Mouse (Mus musculus) kidney, embryonic 15.5 days (tissue): ENCODE data around the gene St3gal3. TPM values are rescaled to one million over a fixed set of nuclear protein-coding genes. Genes with fewer than 3 reads are reported as not detected.
A peak's percentile ranks its signal among the peaks of the same experiment; 100 is the strongest.

Experiments
- ATAC-seq: fragments of 200-750 bp; cut with Nextera tagmentation; replicated peaks from 2 replicates; pipeline ENCODE4 v1.8.0; 2017; ENCODE audit warnings: moderate TSS enrichment; ENCODE audit not compliant: low FRiP score
- H3K27ac ChIP-seq: fragments of 300-500 bp; sonication (generic); 2 replicates; pipeline ENCODE4 v1.5.1; 2015; ENCODE audit warnings: mild to moderate bottlenecking, inconsistent platforms
- H3K27me3 ChIP-seq: fragments of 300-500 bp; sonication (generic); 2 replicates; pipeline ENCODE4 v1.6.1; 2015; ENCODE audit warnings: inconsistent platforms
- H3K36me3 ChIP-seq: fragments of 300-500 bp; sonication (generic); 2 replicates; pipeline ENCODE4 v1.6.1; 2015; ENCODE audit warnings: inconsistent platforms
- H3K4me1 ChIP-seq: fragments of 300-500 bp; sonication (generic); 2 replicates; pipeline ENCODE4 v1.6.1; 2015; ENCODE audit warnings: inconsistent platforms
- H3K4me2 ChIP-seq: fragments of 300-500 bp; sonication (generic); 2 replicates; pipeline ENCODE4 v1.6.1; 2015; ENCODE audit warnings: moderate library complexity, mild to moderate bottlenecking, inconsistent platforms
- H3K4me3 ChIP-seq: fragments of 300-500 bp; sonication (generic); replicated peaks from 2 replicates; pipeline ENCODE4 v1.5.1; 2015; ENCODE audit warnings: mild to moderate bottlenecking, inconsistent platforms
- H3K9ac ChIP-seq: fragments of 300-500 bp; sonication (generic); 2 replicates; pipeline ENCODE4 v1.6.1; 2015; ENCODE audit warnings: mild to moderate bottlenecking, inconsistent platforms
- H3K9me3 ChIP-seq: fragments of 300-500 bp; sonication (generic); replicated peaks from 2 replicates; pipeline ENCODE4 v1.6.1; 2016; ENCODE audit warnings: inconsistent platforms
- WGBS: fragments of 180-500 bp; shearing (Covaris S2); methylation state at CpG from one replicate; pipeline ENCODE4 v1.1.7; 2015; ENCODE audit warnings: mixed read lengths; 5-methylcytosine and 5-hydroxymethylcytosine counted together
- polyA plus RNA-seq: library from polyadenylated mRNA; unstranded; fragments of >200 nt; fragmentation: Nextera tagmentation; extraction: Ambion mirVana; gene quantifications from 2 replicates; pipeline ENCODE4 v1.2.1, GENCODE M21; 2015

The St3gal3 gene
- polyA plus RNA-seq, 1 experiment from 2014 or later, result 8.8 TPM

DNA sequence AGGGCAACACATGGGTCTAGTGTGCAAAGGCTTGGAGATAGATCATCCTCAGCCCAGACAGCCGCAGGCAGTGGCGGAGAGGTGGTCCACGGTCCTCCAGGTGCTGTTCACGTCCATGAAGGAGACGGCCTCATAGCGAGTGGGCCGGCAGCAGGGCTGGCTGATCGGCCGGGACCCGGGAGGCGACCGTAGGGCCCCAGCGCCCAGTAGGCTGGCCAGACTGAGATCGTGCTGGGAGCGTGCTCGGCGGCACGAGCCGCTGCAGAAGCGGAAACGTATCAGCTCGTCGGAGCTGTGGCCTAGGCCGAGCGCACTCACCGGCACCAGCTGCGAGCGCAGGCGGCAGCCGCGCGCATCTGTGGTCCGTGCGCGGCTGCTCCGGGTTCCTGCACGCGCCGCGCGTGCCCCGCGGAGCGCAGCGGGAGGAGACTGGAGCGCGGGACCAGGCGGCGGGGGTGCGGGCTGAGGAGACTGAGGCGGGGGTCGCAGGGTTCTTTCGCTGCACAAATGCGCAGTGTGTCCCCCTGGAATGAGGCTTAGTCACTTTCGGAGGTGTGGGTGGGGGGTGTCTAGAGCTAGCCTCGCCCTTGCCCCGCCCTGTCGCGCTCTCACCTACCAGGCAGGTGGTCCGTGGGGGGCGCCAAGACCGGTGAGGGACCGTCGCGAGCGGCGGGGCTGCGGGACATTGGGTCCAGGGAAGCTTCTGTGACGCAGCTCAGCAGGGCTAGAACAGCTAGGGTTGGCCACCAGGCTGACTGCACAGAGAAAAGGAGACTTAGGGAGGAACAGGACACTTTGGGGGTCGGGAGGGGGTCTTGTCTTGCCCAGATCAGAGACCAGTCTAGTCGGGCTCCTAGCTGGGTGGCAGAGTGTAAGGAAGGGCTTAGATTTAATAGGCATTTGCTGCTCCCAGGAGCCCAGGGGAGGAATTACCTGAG, 207.9 kb downstream of the St3gal3 start:
- H3K4me2 ChIP-seq, result peak overlapping the region; percentile 97
- under 1% methylated on average over 71 of the region's 71 CpGs for WGBS
- H3K4me1 ChIP-seq, result peaks cover 38% of the 10 kb centered on the region
- no peaks in the 10 kb centered on the region for H3K9me3 ChIP-seq
- peak; percentile 45; the same call in 1 of the 2 replicates for ATAC-seq
- no peaks in the 10 kb centered on the region for H3K36me3 ChIP-seq
- H3K27ac ChIP-seq, result no peak overlapping the region
- H3K27me3 ChIP-seq, result peaks cover 55% of the 10 kb centered on the region
- peak overlapping the region; percentile 44 for H3K9ac ChIP-seq
- H3K4me3 ChIP-seq, result peak overlapping the region; percentile 52

DNA sequence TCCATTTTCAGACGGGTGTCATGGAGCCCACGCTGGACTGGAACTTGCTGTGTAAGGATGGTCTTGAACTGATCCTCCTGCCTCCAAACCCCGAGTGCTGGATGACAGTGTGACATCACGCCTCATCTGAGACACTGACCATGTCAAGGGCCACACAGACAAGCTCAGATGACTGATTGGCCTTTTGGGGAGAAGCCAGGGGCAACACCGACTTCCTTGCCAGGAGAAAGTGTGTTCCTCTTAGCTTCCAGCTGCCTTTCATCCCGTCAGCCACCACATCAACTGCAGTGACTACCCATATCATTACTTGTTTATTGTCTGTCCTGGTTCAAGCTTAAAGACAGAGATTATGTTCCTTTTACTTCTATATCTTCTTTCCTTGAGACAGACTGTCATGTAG, 209.8 kb downstream of the St3gal3 start:
- H3K4me2 ChIP-seq, result no peak overlapping the region
- no peak for ATAC-seq
- H3K9me3 ChIP-seq, result no peaks in the 10 kb centered on the region
- H3K36me3 ChIP-seq, result no peaks in the 10 kb centered on the region
- 56% methylated on average over 5 of the region's 6 CpGs for WGBS
- H3K4me1 ChIP-seq, result peaks cover 36% of the 10 kb centered on the region
- H3K27me3 ChIP-seq, result peaks cover 49% of the 10 kb centered on the region
- no peak overlapping the region for H3K9ac ChIP-seq
- no peak overlapping the region for H3K27ac ChIP-seq
- no peak overlapping the region for H3K4me3 ChIP-seq

DNA sequence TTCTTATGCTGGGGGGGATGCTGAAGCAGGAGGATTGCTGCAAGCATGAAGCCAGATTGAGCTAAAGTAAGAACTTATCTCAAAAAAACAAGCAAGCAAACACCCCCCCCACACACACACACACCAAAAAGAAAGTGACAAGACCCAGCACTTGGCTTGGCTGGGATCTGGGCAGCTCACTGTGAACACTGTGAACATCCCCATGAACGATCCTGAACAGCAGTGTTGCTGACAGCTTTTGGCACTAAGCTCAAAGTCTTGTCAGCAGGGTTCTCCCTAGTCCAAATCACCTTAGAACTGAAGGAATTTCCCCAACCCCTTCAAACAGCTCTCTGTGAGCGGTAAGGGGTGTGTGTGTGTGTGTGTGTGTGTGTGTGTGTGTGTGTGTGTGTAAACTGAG, 211.3 kb downstream of the St3gal3 start:
- H3K27ac ChIP-seq, result no peak overlapping the region
- no peak overlapping the region for H3K9ac ChIP-seq
- H3K4me3 ChIP-seq, result no peak overlapping the region
- no peaks in the 10 kb centered on the region for H3K36me3 ChIP-seq
- no peak overlapping the region for H3K4me2 ChIP-seq
- peaks cover 47% of the 10 kb centered on the region for H3K27me3 ChIP-seq
- 55% methylated on average over 2 of the region's 2 CpGs for WGBS
- peaks cover 22% of the 10 kb centered on the region for H3K4me1 ChIP-seq
- no peak for ATAC-seq
- H3K9me3 ChIP-seq, result no peaks in the 10 kb centered on the region

DNA sequence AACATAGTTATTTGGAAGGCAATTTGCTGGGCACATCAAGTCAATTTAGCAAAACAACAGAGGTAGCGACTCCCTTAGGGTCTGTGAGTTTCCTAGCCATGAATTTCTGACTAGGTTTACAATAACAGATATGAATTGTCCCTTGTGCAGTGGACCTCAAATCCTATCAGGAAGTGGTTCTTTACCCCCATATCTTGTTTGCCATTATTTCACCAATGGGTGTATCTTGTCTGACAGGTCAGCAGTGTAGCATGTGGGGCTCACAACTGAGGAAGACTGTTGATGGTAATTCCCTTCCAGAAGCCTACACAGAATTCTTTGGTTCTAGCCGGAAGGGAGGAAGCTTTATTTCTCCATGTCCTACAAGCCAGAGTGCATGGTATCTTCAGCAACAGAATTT, 213.4 kb downstream of the St3gal3 start:
- no peak overlapping the region for H3K4me2 ChIP-seq
- 81% methylated on average over 2 of the region's 2 CpGs for WGBS
- H3K9ac ChIP-seq, result no peak overlapping the region
- ATAC-seq, result no peak
- H3K27ac ChIP-seq, result no peak overlapping the region
- no peaks in the 10 kb centered on the region for H3K9me3 ChIP-seq
- H3K27me3 ChIP-seq, result peaks cover 26% of the 10 kb centered on the region
- H3K36me3 ChIP-seq, result no peaks in the 10 kb centered on the region
- no peak overlapping the region for H3K4me3 ChIP-seq
- peaks cover 4% of the 10 kb centered on the region for H3K4me1 ChIP-seq

DNA sequence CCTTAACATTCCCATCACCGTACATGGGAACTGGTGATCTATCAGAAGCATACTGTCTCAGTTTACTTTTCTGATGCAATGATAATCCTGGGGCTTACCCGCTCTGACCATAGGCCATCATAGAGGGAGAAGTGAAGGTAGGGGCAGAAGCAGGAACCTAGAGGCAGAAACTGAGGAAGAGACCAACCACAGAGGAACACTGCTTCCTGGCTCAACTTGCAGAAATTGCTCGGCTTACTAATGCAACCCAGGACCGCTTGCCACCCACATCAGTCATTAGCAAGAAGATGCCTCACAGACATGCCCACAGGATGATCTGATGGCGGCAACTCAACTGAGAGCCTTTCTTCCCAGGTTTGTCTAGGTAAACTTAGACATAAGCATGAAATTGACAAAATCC, 216.0 kb downstream of the St3gal3 start:
- WGBS, result 84% methylated on average over 5 of the region's 5 CpGs
- Histone ChIP-seq H3K27me3 (peaks cover 10% of the 10 kb centered on the region; the same call in 1 of the 2 replicates), H3K4me3 (no peak overlapping the region), H3K36me3 (no peaks in the 10 kb centered on the region), H3K9me3 (no peaks in the 10 kb centered on the region), H3K9ac (no peak overlapping the region), H3K4me1 (peaks cover 16% of the 10 kb centered on the region), H3K27ac (no peak overlapping the region), H3K4me2 (no peak overlapping the region)
- ATAC-seq, result no peak

DNA sequence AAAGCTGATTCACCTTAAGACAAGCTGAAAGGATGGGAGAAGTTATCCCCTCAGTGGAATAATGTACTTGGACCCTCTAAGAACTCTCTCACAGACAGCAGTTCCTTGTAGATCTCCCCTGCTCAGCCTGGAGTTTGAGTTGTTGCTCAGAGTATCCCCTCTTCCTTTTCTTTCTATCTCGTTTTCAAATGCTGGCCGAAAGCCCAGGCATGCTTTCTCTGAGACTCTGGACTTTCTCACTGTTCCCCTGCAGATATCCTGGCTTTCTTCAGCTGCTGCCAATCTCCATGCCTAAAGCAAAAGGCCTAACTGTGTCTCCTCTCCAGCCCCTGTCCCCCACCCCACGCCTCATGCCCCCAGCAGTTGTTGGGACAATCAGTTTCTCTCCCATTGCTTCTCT, 216.5 kb downstream of the St3gal3 start:
- no peak for ATAC-seq

DNA sequence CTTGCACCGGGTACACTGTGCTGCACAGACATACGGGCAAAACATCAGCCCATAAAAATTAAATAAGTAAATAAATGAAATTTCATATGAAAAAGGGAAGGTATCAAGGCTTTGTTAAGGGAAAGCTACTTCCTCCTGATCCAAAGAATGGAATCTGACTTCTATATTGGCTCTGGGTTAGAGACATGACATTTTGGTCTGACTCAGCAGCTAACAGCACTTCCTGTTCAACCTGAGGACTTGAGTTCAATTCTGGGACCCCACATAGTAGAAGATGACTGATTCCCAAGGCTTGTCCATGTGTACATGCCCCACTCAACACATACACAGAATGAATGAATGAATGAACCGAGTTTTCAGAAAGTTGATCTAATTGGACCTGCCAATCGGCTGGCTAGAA, 216.9 kb downstream of the St3gal3 start:
- H3K9me3 ChIP-seq, result no peaks in the 10 kb centered on the region
- 90% methylated on average over 4 of the region's 4 CpGs for WGBS
- H3K9ac ChIP-seq, result no peak overlapping the region
- no peak overlapping the region for H3K4me3 ChIP-seq
- H3K27ac ChIP-seq, result no peak overlapping the region
- peaks cover 6% of the 10 kb centered on the region; the same call in 1 of the 2 replicates for H3K27me3 ChIP-seq
- no peaks in the 10 kb centered on the region for H3K36me3 ChIP-seq
- no peak for ATAC-seq
- peaks cover 25% of the 10 kb centered on the region for H3K4me1 ChIP-seq
- no peak overlapping the region for H3K4me2 ChIP-seq

More for the DNA sequence above, 216.5 kb downstream of the St3gal3 start:
- H3K4me3 ChIP-seq, result no peak overlapping the region
- H3K4me2 ChIP-seq, result no peak overlapping the region
- no peak overlapping the region for H3K9ac ChIP-seq
- no peaks in the 10 kb centered on the region for H3K9me3 ChIP-seq
- H3K27ac ChIP-seq, result no peak overlapping the region
- H3K27me3 ChIP-seq, result peaks cover 10% of the 10 kb centered on the region; the same call in 1 of the 2 replicates
- 65% methylated on average over 3 of the region's 3 CpGs for WGBS
- no peaks in the 10 kb centered on the region for H3K36me3 ChIP-seq
- H3K4me1 ChIP-seq, result peaks cover 21% of the 10 kb centered on the region

DNA sequence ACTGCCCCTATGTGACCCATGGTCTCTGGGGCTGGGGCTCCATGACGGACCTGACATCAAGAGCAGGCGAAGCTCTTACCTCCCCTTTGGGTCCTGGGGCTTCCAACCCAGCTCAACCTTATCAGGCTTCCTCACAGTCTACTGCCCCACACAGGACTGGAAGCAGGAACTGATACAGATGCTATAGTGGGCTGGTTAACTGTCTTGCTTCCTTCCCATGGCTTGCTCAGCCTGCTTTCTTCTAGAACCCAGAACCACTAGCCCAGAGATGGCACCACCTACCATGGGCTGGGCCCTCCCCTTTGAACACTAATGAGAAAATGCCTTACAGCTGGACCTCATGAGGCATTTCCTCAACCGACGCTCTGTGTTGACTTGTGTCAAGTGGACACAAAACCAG, 217.3 kb downstream of the St3gal3 start:
- 86% methylated on average over 4 of the region's 4 CpGs for WGBS
- H3K9ac ChIP-seq, result no peak overlapping the region
- ATAC-seq, result no peak

DNA sequence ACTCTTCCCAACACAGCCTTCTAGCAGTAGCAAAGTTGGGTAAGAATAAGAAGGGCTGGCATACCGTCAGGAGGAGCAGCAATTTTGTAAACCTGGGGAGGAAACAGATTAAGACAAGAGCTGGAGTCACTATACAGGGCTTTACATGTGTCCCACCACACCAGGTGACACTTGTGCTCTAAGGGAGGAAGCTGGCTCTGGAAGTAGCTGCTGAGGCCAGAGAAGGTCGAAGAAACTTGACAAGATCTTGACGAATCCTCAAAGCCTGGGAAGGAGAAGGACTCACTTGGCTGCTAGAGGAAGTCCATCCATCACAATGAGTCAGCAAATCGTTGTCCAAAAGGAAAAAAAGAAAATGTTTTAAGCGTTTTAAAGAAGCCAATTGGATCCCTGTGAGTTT, 218.3 kb downstream of the St3gal3 start:
- Histone ChIP-seq H3K27me3 (no peaks in the 10 kb centered on the region), H3K9me3 (no peaks in the 10 kb centered on the region), H3K4me3 (peak overlapping the region; percentile 81; the same call in 1 of the 2 replicates), H3K9ac (no peak overlapping the region), H3K27ac (0 out of 2 replicates have a peak overlapping the region, but pooled peaks have one; percentile 82), H3K4me2 (peak overlapping the region; percentile 95), H3K36me3 (peaks cover 10% of the 10 kb centered on the region), H3K4me1 (peaks cover 28% of the 10 kb centered on the region)
- 64% methylated on average over 5 of the region's 5 CpGs for WGBS
- no peak for ATAC-seq

More for the DNA sequence above, 217.3 kb downstream of the St3gal3 start:
- 0 out of 2 replicates have a peak, but pooled peaks cover 1% of the 10 kb centered on the region for H3K27me3 ChIP-seq
- peaks cover 28% of the 10 kb centered on the region for H3K4me1 ChIP-seq
- H3K4me2 ChIP-seq, result no peak overlapping the region
- H3K9me3 ChIP-seq, result no peaks in the 10 kb centered on the region
- H3K36me3 ChIP-seq, result no peaks in the 10 kb centered on the region
- H3K4me3 ChIP-seq, result no peak overlapping the region
- no peak overlapping the region for H3K27ac ChIP-seq

DNA sequence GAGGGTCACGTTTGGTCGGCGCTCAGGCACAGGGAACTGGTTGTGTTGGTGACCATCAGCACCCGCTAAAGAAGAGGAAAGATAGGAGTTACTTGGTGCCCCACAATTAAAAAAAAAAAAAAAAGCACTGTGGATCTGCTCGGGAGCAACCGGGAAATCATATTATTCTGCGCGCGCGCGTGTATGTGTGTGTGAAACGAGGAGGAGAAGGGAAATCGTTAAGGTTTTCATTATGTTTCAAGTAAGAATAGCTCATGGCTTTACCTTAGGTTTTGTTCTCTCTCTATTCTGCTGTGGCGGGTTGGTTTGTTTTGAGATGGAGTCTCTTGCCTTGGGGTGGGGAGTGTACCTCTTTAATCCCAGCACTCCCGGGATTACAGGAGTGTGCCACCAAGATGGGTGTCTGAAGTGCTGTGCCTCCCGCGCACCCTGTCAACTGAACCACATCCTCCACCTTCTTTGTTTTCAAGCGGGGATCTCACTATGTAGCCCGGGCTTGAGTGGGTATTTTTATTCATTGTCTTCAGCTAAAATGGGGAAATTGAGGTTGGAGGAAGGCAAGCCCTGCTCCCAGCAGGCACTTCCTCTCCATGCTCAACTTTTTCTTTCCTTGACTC, 219.1 kb downstream of the St3gal3 start:
- no peak for ATAC-seq
- no peaks in the 10 kb centered on the region for H3K27me3 ChIP-seq
- peaks cover 18% of the 10 kb centered on the region for H3K36me3 ChIP-seq
- peak overlapping the region; percentile 69 for H3K9ac ChIP-seq
- H3K27ac ChIP-seq, result peak overlapping the region; percentile 82
- H3K4me1 ChIP-seq, result peaks cover 28% of the 10 kb centered on the region
- H3K4me3 ChIP-seq, result peak overlapping the region; percentile 81
- H3K4me2 ChIP-seq, result peak overlapping the region; percentile 95
- WGBS, result 3% methylated on average over 19 of the region's 19 CpGs
- H3K9me3 ChIP-seq, result no peaks in the 10 kb centered on the region

DNA sequence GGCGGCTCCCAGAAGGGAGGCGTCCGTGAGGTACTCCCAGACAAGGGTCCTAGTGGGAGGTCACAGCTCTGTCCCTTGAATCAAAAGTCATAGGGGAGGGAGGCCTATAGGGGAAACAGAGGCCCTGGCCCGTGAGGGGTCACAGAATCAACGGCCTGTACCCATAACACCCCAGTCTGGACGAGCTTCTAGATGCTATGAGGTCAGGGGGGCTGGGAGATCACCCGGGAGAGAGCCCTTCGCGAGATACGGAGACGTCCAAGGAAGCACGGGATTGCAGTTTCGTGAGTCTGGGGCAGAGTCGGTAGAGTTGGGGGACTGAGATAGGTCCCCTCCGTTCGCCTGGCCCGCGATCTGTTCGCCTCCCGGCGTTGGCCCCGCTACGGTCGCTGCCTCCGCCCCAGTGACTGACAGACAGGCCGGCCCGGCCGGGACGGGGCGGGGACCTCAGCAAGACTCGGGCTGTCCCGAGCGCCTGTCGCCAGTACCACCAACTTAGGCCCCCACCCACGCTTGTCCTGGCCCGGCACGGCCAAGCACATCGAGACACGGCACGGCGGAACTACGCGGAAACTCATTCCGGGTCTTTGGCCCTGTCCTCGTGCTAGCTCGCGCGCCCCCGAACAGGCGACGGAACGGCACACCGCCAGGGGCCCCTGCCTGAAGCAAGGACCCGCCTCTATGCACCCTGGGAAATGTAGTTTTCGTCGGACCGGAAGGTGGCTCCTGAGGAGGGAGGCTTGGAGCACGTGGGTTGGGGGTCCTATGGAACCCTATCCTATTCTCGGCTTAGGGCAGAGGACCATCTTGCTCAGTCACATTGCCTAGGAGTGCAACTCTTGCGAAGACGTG, 219.9 kb downstream of the St3gal3 start, which contains the start of gene Ipo13:
Gene Ipo13 (minus strand): TSS at position 409 of the 852 bp plus-strand sequence.
- Histone ChIP-seq H3K4me1 (peaks cover 31% of the 10 kb centered on the region), H3K4me2 (peak within 1 kb of the TSS; percentile 95), H3K36me3 (peaks cover 26% of the 10 kb centered on the region), H3K9ac (peak within 1 kb of the TSS; percentile 69), H3K9me3 (no peaks in the 10 kb centered on the region), H3K4me3 (peak within 1 kb of the TSS; percentile 81), H3K27ac (peak within 1 kb of the TSS; percentile 82), H3K27me3 (no peaks in the 10 kb centered on the region)
- peak; percentile 95 for ATAC-seq
- under 1% methylated on average over 61 of the region's 61 CpGs for WGBS
